In the genomic region with DNA sequence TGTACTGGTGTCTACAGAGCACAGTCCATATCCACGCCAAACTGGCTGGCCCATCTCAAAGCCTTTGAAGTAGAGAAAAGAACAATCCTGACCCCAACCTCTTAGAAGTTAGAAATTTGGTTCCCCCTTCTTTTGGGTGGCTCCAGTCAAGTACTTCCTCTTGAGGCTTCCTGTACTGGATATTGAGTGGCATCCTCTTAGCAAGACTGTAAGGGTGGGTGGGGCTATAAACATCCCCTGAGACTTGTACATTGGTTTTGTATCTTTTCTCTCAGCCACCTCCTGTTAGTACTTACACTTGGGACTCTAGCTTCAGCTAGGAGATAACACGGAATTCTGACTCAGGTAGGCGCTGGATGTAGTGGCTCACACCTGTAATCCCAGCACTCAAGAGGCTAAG, we compare ENCODE assay signal across 15 mouse cellular contexts. TPM values are rescaled to one million over a fixed set of nuclear protein-coding genes. Genes with fewer than 3 reads are reported as not detected.
DNase-seq lines count a peak whose midpoint lies in the region; TF ChIP-seq lines count a peak whose summit lies in the region.
"Had no signal": no experiment of that assay in that cellular context is flagged by ENCODE, and none has a peak within 500 bp of the region (broad histone marks: within the 10 kb centered on the region; RNA-seq: fewer than 3 reads in every experiment).

No protein-coding gene starts in this region.

- no peak for TF ChIP-seq CTCF in gastrocnemius, adult 2 months (IDR thresholded peaks at IDR 0.05)

- intact Hi-C loops in gastrocnemius, adult 2 months (cut with DNase I), result no loop called here

- H3K4me3 ChIP-seq in gastrocnemius, adult 2 months, result no peak overlapping the region
- H3K4me3 ChIP-seq: heart, adult 2 months; limb, embryonic 12.5 days had no signal

- peak; percentile 60 for DNase-seq in cerebellum, adult 9-10 months
- DNase-seq in cerebellum, postnatal 4 days (ENCODE audit: low spot score in 2 of 2), result no peak
- peak; percentile 19 for DNase-seq in thymus, postnatal 0 days (ENCODE audit: low spot score)
- no peak for DNase-seq in thymus, postnatal 4 days
- peak; percentile 60 for DNase-seq in lung, postnatal 36 days
- no peak for DNase-seq in gastrocnemius, adult 2 months
- DNase-seq in frontal cortex, postnatal 36 days (ENCODE audit: low spot score in 2 of 2), result no peak
- DNase-seq in layer of hippocampus, postnatal 14 days (ENCODE audit: low spot score in 2 of 2), result no peak
- DNase-seq: heart, adult 2 months; heart, postnatal 36 days; kidney, adult 18-20 months had no signal

- H3K27ac ChIP-seq in gastrocnemius, adult 2 months, result no peak overlapping the region
- H3K27ac ChIP-seq: heart, adult 2 months; limb, embryonic 12.5 days; macrophage had no signal

RNA-seq across cellular contexts. Expression of a gene that starts 5.7 kb away (rescaled TPM):
- polyA plus RNA-seq in thymus, postnatal 0 days (2015; fragmentation: Nextera tagmentation; extraction: Ambion mirVana), result 16.0 and 17.6 TPM in 2 replicates
- total RNA-seq in gastrocnemius, adult 2 months (2021), result 1 to 10 TPM in 1 of 2 experiments, under 1 TPM in 1; 0.98 to 1.2 TPM
- total RNA-seq in layer of hippocampus, postnatal 14 days (2021), result 10 to 100 TPM; 40.8 to 44.6 TPM

RNA-seq across cellular contexts. Expression of a gene that starts 8.6 kb away (rescaled TPM):
- 0.31 and 0.35 TPM in 2 replicates for polyA plus RNA-seq in thymus, postnatal 0 days (2015; fragmentation: Nextera tagmentation; extraction: Ambion mirVana)
- total RNA-seq in gastrocnemius, adult 2 months (2021), result not detected
- total RNA-seq in layer of hippocampus, postnatal 14 days (2021), result not detected
- total RNA-seq: heart, adult 2 months; heart, postnatal 36 days; layer of hippocampus, adult 18-20 months had no signal
- polyA plus RNA-seq: heart, adult 2 months; limb, embryonic 12.5 days; macrophage; testis, adult 2 months had no signal

RNA-seq across cellular contexts. Expression of a gene that starts 40.9 kb away (rescaled TPM):
- 190 and 207 TPM in 2 replicates for polyA plus RNA-seq in thymus, postnatal 0 days (2015; fragmentation: Nextera tagmentation; extraction: Ambion mirVana)
- 10 to 100 TPM; 24.7 to 29.6 TPM for total RNA-seq in gastrocnemius, adult 2 months (2021)
- total RNA-seq in layer of hippocampus, postnatal 14 days (2021), result 10 to 100 TPM; 33.7 to 34.1 TPM

Comparison
In these comparisons a context has a peak if more than half of its experiments do, and no peak if none do; other contexts are left out.
1. DNase-seq: peak in cerebellum, adult 9-10 months (single experiment), thymus, postnatal 0 days (single experiment) and lung, postnatal 36 days (single experiment); none in cerebellum, postnatal 4 days (0 of 2), thymus, postnatal 4 days (single experiment), gastrocnemius, adult 2 months (single experiment), frontal cortex, postnatal 36 days (0 of 2) and layer of hippocampus, postnatal 14 days (0 of 2).
2. RNA of a gene that starts 5.7 kb away (total RNA-seq): 40.8 to 44.6 TPM in layer of hippocampus, postnatal 14 days; 0.98 to 1.2 TPM in gastrocnemius, adult 2 months; every median in the first group is over 10 times any median in the second.